Mouse (Mus musculus) midbrain, embryonic 12.5 days (tissue): ENCODE data around the gene Ttll11. TPM values are rescaled to one million over a fixed set of nuclear protein-coding genes. Genes with fewer than 3 reads are reported as not detected.
A peak's percentile ranks its signal among the peaks of the same experiment; 100 is the strongest.

ENCODE experiments used
- ATAC-seq: fragments of 200-750 bp; cut with Nextera tagmentation; 2 replicates; pipeline ENCODE4 v1.8.0; 2017; ENCODE audit warnings: low read depth, moderate TSS enrichment, moderate library complexity; ENCODE audit not compliant: low FRiP score
- H3K27ac ChIP-seq: fragments of 300-500 bp; sonication (generic); replicated peaks from 2 replicates; pipeline ENCODE4 v1.5.1; 2016; ENCODE audit warnings: mild to moderate bottlenecking
- H3K27me3 ChIP-seq: fragments of 300-500 bp; sonication (generic); 2 replicates; pipeline ENCODE4 v1.6.1; 2016; ENCODE audit warnings: mild to moderate bottlenecking
- H3K36me3 ChIP-seq: fragments of 300-500 bp; sonication (generic); 2 replicates; pipeline ENCODE4 v1.6.1; 2016
- H3K4me1 ChIP-seq: fragments of 300-500 bp; sonication (generic); 2 replicates; pipeline ENCODE4 v1.6.1; 2016
- H3K4me2 ChIP-seq: fragments of 300-500 bp; sonication (generic); replicated peaks from 2 replicates; pipeline ENCODE4 v1.6.1; 2016; ENCODE audit warnings: mild to moderate bottlenecking, moderate library complexity
- H3K4me3 ChIP-seq: fragments of 300-500 bp; sonication (generic); 2 replicates; pipeline ENCODE4 v1.5.1; 2016; ENCODE audit warnings: mild to moderate bottlenecking
- H3K9ac ChIP-seq: fragments of 300-500 bp; sonication (generic); replicated peaks from 2 replicates; pipeline ENCODE4 v1.6.1; 2016; ENCODE audit warnings: mild to moderate bottlenecking, moderate library complexity
- H3K9me3 ChIP-seq: fragments of 300-500 bp; sonication (generic); 2 replicates; pipeline ENCODE4 v1.6.1; 2016; ENCODE audit warnings: mild to moderate bottlenecking
- WGBS: fragments of 180-500 bp; shearing (Covaris S2); methylation state at CpG from one replicate; pipeline ENCODE4 v1.1.7; 2016; 5-methylcytosine and 5-hydroxymethylcytosine counted together
- polyA plus RNA-seq: library from polyadenylated mRNA; unstranded; fragments of >200 nt; fragmentation: Nextera tagmentation; extraction: Ambion mirVana; gene quantifications from 2 replicates; pipeline ENCODE4 v1.2.1, GENCODE M21; 2016

Ttll11 gene
- polyA plus RNA-seq, 1 experiment from 2014 or later = 4.2 TPM

- Histone ChIP-seq H3K4me3 (no peak overlapping the region), H3K9ac (no peak overlapping the region), H3K27me3 (no peaks in the 10 kb centered on the region), H3K9me3 (no peaks in the 10 kb centered on the region), H3K4me1 (peaks cover 19% of the 10 kb centered on the region), H3K36me3 (no peaks in the 10 kb centered on the region), H3K4me2 (no peak overlapping the region), H3K27ac (no peak overlapping the region)
- no peak for ATAC-seq
- WGBS = 70% methylated on average over 7 of the region's 7 CpGs
These were observed 229.1 kb downstream of the Ttll11 start for GRCm38 (mm10) chr2:35750533-35751141.

GRCm38 (mm10) chr2:35747371-35748035 lies 232.2 kb downstream of the Ttll11 start:
- Histone ChIP-seq H3K36me3 (no peaks in the 10 kb centered on the region), H3K9ac (no peak overlapping the region), H3K9me3 (no peaks in the 10 kb centered on the region), H3K27me3 (no peaks in the 10 kb centered on the region), H3K4me2 (no peak overlapping the region), H3K4me3 (no peak overlapping the region), H3K27ac (no peak overlapping the region), H3K4me1 (peaks cover 19% of the 10 kb centered on the region)
- ATAC-seq = no peak
- WGBS = 85% methylated on average over 12 of the region's 12 CpGs

- H3K9ac ChIP-seq = no peak overlapping the region
- no peak overlapping the region for H3K4me3 ChIP-seq
- H3K4me1 ChIP-seq = peaks cover 19% of the 10 kb centered on the region
- no peaks in the 10 kb centered on the region for H3K27me3 ChIP-seq
- 60% methylated on average over 4 of the region's 7 CpGs for WGBS
- H3K36me3 ChIP-seq = no peaks in the 10 kb centered on the region
- peak; percentile 47; the same call in 1 of the 2 replicates for ATAC-seq
- no peak overlapping the region for H3K27ac ChIP-seq
- no peak overlapping the region for H3K4me2 ChIP-seq
- no peaks in the 10 kb centered on the region for H3K9me3 ChIP-seq
These were observed 233.1 kb downstream of the Ttll11 start for GRCm38 (mm10) chr2:35746638-35747037.

- 91% methylated on average over 10 of the region's 10 CpGs for WGBS
- ATAC-seq = no peak
- no peak overlapping the region for H3K27ac ChIP-seq
These were observed 233.8 kb downstream of the Ttll11 start for GRCm38 (mm10) chr2:35745876-35746275.

GRCm38 (mm10) chr2:35739669-35740254 lies 240.0 kb downstream of the Ttll11 start:
- 79% methylated on average over 13 of the region's 13 CpGs for WGBS

More at GRCm38 (mm10) chr2:35745876-35746275, 233.8 kb downstream of the Ttll11 start:
- H3K4me2 ChIP-seq = no peak overlapping the region
- H3K4me1 ChIP-seq = peaks cover 19% of the 10 kb centered on the region
- no peak overlapping the region for H3K4me3 ChIP-seq
- no peaks in the 10 kb centered on the region for H3K9me3 ChIP-seq
- H3K36me3 ChIP-seq = no peaks in the 10 kb centered on the region
- H3K27me3 ChIP-seq = no peaks in the 10 kb centered on the region
- H3K9ac ChIP-seq = no peak overlapping the region

GRCm38 (mm10) chr2:35737467-35738027 lies 242.2 kb downstream of the Ttll11 start:
- H3K4me1 ChIP-seq = no peaks in the 10 kb centered on the region
- ATAC-seq = no peak
- H3K4me2 ChIP-seq = no peak overlapping the region
- no peaks in the 10 kb centered on the region for H3K9me3 ChIP-seq
- H3K9ac ChIP-seq = no peak overlapping the region
- no peaks in the 10 kb centered on the region for H3K36me3 ChIP-seq
- no peaks in the 10 kb centered on the region for H3K27me3 ChIP-seq
- no peak overlapping the region for H3K4me3 ChIP-seq
- 87% methylated on average over 7 of the region's 7 CpGs for WGBS
- H3K27ac ChIP-seq = no peak overlapping the region

More at GRCm38 (mm10) chr2:35739669-35740254, 240.0 kb downstream of the Ttll11 start:
- no peak overlapping the region for H3K4me3 ChIP-seq
- H3K27me3 ChIP-seq = no peaks in the 10 kb centered on the region
- H3K9me3 ChIP-seq = no peaks in the 10 kb centered on the region
- H3K36me3 ChIP-seq = no peaks in the 10 kb centered on the region
- H3K9ac ChIP-seq = no peak overlapping the region
- no peak for ATAC-seq
- no peak overlapping the region for H3K4me2 ChIP-seq
- H3K27ac ChIP-seq = no peak overlapping the region
- H3K4me1 ChIP-seq = no peaks in the 10 kb centered on the region

- WGBS = 88% methylated on average over 2 of the region's 2 CpGs
- Histone ChIP-seq H3K9me3 (no peaks in the 10 kb centered on the region), H3K27me3 (no peaks in the 10 kb centered on the region)
These were observed 243.7 kb downstream of the Ttll11 start for GRCm38 (mm10) chr2:35736061-35736460.

GRCm38 (mm10) chr2:35735001-35735400 lies 244.7 kb downstream of the Ttll11 start:
- no peak for ATAC-seq
- 95% methylated on average over 2 of the region's 2 CpGs for WGBS
- Histone ChIP-seq H3K36me3 (peaks cover 9% of the 10 kb centered on the region; the same call in 1 of the 2 replicates), H3K9ac (no peak overlapping the region), H3K4me2 (no peak overlapping the region), H3K4me3 (no peak overlapping the region), H3K27me3 (no peaks in the 10 kb centered on the region), H3K9me3 (no peaks in the 10 kb centered on the region), H3K4me1 (no peaks in the 10 kb centered on the region; the same call in 1 of the 2 replicates), H3K27ac (no peak overlapping the region)

More at GRCm38 (mm10) chr2:35736061-35736460, 243.7 kb downstream of the Ttll11 start:
- Histone ChIP-seq H3K27ac (no peak overlapping the region), H3K9ac (no peak overlapping the region), H3K4me1 (no peaks in the 10 kb centered on the region; the same call in 1 of the 2 replicates), H3K4me2 (no peak overlapping the region), H3K36me3 (peaks cover 4% of the 10 kb centered on the region; the same call in 1 of the 2 replicates), H3K4me3 (no peak overlapping the region)
- ATAC-seq = no peak

- H3K4me1 ChIP-seq = peaks cover 12% of the 10 kb centered on the region
- no peak overlapping the region for H3K4me2 ChIP-seq
- peak overlapping the region; percentile 39 for H3K27ac ChIP-seq
- no peak for ATAC-seq
- WGBS = 82% methylated on average over 18 of the region's 18 CpGs
- H3K36me3 ChIP-seq = peaks cover 35% of the 10 kb centered on the region
- no peaks in the 10 kb centered on the region for H3K27me3 ChIP-seq
- H3K9me3 ChIP-seq = no peaks in the 10 kb centered on the region
- H3K4me3 ChIP-seq = no peak overlapping the region
- no peak overlapping the region for H3K9ac ChIP-seq
These were observed 247.9 kb downstream of the Ttll11 start for GRCm38 (mm10) chr2:35731671-35732449.

GRCm38 (mm10) chr2:35729077-35730065 lies 250.3 kb downstream of the Ttll11 start:
- Histone ChIP-seq H3K27me3 (no peaks in the 10 kb centered on the region), H3K4me1 (peaks cover 12% of the 10 kb centered on the region), H3K9me3 (no peaks in the 10 kb centered on the region), H3K36me3 (peaks cover 55% of the 10 kb centered on the region), H3K4me2 (no peak overlapping the region), H3K9ac (0 out of 2 replicates have a peak overlapping the region, but pooled peaks have one; percentile 8), H3K4me3 (no peak overlapping the region), H3K27ac (peak overlapping the region; percentile 39)
- WGBS = 54% methylated on average over 16 of the region's 16 CpGs
- peak; percentile 36 for ATAC-seq
